Mouse (Mus musculus) cerebellum, adult 8-10 months (tissue): ENCODE data around the gene D430042O09Rik.
"Not testable (repeated sequence)": the region's sequence is repeated elsewhere in the genome, so short reads cannot be mapped to it uniquely, and the experiment has no call there.

Experiments used
- DNase-seq: peaks from one replicate; pipeline ENCODE4 v3.0.0; 2022

Gene D430042O09Rik

GRCm38 (mm10) chr7:125707593-125708022 is at the start of gene D430042O09Rik, which contains the start of gene Gtf3c1:
Gene D430042O09Rik, plus strand, starts transcription at chr7:125707888.
Gene Gtf3c1, minus strand, starts transcription at chr7:125707780.
- peak; percentile 100 for DNase-seq

DNA sequence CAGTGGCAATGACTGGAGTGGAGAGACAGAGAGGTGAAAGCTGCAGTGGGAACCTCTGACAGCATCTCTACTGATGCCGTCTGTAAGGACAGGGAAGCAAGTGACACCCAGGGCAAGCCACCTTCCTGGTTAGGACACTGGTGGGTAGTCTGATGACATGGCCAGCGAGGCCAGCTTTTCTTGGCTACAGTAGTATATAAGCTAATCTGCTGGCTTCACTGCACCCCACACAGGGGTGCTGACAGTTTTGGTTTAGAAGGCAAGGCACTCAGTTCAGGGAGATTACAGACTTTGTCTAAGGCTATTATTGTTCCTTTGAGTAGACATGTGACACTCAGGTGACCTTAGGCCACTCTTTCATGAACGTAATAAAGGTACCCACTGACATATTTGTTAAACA is 44.0 kb upstream of the D430042O09Rik start:
- DNase-seq = no peak

DNA sequence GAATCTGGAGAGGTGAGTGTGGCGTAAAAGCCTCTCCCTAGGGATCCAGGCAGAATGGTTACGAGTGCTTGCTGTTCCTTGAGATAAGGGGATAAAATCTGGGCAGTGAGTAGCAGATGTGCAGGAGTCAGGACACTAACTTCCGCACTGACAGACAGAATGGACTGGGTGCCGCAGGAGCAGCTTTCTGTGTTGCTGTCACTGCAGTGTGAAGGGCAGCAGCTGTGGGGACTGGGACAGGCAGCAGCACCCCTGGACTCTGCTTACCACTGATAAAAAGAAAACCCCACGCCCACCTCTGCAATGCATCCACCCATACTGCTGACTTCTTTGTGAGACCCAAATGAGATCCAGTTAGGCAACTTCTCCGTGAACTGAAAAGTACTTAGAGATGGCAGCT is 36.8 kb upstream of the D430042O09Rik start:
- no peak for DNase-seq

- DNase-seq = no peak
These were observed 36.3 kb upstream of the D430042O09Rik start for GRCm38 (mm10) chr7:125671396-125671795.

- peak; percentile 54 for DNase-seq
These were observed 32.8 kb upstream of the D430042O09Rik start for GRCm38 (mm10) chr7:125674916-125675315.

GRCm38 (mm10) chr7:125678756-125679155 is 28.9 kb upstream of the D430042O09Rik start:
- DNase-seq = no peak

GRCm38 (mm10) chr7:125679936-125680335 is 27.8 kb upstream of the D430042O09Rik start:
- DNase-seq = no peak

DNA sequence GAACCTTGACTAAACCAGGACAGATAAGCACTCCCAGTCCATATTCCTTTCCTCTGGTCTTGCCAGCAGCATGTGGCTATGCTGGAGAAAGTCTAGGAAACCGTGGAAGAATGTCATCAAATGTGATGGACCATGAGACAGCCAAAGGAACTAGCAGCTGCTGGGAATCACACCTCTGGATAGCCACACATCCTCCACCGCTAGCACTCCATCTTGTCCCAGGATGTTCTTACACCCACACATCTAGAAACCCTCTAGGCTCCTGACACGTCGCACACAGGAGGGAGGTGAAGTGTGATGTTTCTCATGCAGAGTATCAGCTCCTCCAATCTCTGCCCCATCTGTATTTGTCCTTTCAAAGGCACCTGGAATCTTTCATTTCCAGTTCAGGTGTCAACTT is 17.2 kb upstream of the D430042O09Rik start:
- DNase-seq = no peak

GRCm38 (mm10) chr7:125694056-125694455 is 13.6 kb upstream of the D430042O09Rik start:
- no peak for DNase-seq

- DNase-seq = peak; percentile 25
These were observed 4.9 kb upstream of the D430042O09Rik start for GRCm38 (mm10) chr7:125702791-125703190.

DNA sequence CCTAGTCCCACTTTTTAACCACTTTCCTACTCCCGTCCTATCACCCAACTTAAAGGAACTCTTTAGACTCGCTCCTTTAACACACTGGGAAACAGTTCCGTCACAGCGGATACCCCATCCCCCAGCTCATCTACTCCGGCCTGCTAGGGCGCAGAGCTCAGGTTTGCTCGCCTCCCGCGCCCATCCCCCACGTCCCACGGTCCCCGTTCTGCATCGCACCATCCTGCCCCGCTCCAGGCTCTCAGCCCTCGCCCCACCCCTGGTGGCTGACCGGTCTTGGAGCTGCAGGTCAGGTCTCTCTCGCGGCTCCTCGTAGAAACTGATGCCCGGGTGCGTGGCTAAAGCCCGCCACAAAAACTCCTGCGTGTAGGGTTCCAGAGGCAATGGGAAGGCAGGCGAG is 502 bp upstream of the D430042O09Rik start:
- DNase-seq = no peak

DNA sequence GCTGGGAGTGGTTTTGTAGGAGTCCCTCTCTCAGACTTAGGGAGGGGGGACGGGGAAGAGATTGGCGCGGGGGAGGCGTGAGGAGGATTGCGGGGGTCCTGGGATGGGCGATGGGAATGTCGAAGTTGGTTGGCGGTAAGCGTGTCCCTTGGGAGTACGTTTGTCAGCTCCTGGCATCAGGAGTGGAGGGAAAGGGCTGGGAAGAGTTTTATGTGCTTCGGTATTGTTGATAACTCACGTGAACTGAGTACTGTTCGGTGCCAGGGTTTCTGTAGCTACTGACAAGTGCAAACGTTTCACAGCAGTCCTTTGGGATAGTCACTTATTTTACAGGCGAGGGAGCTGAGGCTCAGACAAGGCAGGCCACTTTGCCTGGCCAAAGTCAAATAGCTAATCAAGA is 412 bp downstream of the D430042O09Rik start:
- DNase-seq = no peak

DNA sequence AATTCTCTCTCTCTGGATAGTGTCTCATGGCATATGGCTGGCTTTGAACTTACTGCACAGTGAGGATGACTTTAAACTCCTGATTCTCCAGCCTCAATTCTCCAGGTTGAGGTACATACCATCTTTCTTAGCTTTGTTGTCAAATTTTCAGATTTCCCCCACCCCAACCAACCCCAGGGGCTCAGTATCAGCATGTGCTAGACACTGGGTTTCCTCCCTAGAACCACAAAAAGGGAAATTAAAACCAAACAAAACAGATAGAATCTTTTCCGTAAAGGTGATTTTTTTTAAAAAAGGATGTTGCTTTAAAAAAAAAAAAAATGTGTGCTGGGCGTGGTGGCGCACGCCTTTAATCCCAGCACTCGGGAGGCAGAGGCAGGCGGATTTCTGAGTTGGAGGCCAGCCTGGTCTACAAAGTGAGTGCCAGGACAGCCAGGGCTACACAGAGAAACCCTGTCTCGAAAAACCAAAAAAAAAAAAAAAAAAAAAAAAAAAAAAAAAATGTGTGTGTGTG is 5.9 kb downstream of the D430042O09Rik start:
- DNase-seq = not testable (repeated sequence)

- no peak for DNase-seq
These were observed 7.1 kb downstream of the D430042O09Rik start for GRCm38 (mm10) chr7:125714803-125715202.

DNA sequence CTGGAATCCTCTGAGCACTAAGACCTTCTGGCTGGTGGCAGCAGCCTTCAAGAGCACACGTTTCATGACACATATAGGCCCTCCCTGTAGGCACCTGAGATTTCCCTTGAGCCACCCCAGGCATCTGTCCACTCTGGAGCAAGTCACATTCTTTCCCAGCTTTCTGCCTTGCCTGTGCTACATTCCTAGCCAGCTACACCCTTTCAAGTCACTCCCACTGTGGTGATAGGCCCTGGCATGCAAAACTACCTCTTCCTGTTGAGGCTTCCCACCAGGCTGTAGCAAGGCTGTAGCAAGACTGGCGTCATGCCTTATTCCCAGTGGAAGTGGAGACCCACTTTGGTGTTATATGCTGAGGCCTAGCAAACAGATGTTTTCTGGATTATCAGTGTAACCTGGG is 9.0 kb downstream of the D430042O09Rik start:
- no peak for DNase-seq

DNA sequence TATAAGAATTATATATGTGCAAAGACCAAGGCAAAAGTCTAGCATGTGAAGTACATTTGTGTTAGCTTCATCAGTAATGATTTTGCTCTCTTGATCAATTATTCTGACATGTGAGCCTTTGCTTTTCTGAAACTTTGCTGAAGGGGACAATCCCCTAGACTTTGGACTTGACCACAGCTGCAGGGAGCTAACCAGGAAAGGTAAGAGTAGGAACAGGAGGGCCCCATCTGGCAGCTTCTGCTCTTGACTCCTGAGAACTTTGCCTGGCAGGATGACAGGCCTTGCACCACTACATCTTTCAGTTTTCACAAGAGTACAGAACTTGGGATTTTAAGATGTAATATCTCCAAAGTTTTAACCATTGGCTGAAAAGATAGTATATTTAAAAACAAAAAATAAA is 9.9 kb downstream of the D430042O09Rik start:
- no peak for DNase-seq

- DNase-seq = no peak
These were observed 12.7 kb downstream of the D430042O09Rik start for GRCm38 (mm10) chr7:125720370-125720769.

GRCm38 (mm10) chr7:125721033-125721432 is 13.3 kb downstream of the D430042O09Rik start:
- DNase-seq = no peak

GRCm38 (mm10) chr7:125722127-125722526 is 14.4 kb downstream of the D430042O09Rik start:
- DNase-seq = peak; percentile 20

- DNase-seq = peak; percentile 85
These were observed 15.7 kb downstream of the D430042O09Rik start for GRCm38 (mm10) chr7:125723189-125723972.

- DNase-seq = no peak
These were observed 24.0 kb downstream of the D430042O09Rik start for GRCm38 (mm10) chr7:125731679-125732078.

- no peak for DNase-seq
These were observed 26.1 kb downstream of the D430042O09Rik start for GRCm38 (mm10) chr7:125733791-125734190.

- DNase-seq = no peak
These were observed 28.8 kb downstream of the D430042O09Rik start for GRCm38 (mm10) chr7:125736366-125737015.

DNA sequence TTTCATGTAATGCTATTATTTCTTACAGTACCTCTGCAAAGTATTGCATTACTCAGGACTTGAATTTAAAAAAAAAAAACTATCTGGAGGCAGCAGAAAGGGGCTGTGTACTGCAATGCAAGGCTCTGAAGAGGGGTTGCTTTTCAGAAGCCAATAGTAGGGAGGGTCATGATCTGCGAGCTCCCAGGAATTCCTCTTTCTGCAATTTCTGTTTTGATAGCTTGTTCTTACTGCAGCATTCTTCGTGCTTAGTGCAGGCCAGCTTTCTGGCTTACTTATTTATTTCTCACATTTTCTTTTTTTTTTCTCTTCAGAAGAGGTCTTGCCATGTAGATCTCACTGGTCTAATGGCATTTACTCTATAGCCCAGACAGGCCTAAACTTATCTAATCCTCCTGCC is 32.8 kb downstream of the D430042O09Rik start:
- DNase-seq = no peak
